Mouse (Mus musculus) mouse embryonic stem cell (cell line): ENCODE results near the gene Zfp697.
"Not testable (repeated sequence)": the region's sequence is repeated elsewhere in the genome, so short reads cannot be mapped to it uniquely, and the experiment has no call there.

Experiments used
- in situ Hi-C, 2 experiments: fragments of 300-500 bp; cut with MboI; formaldehyde crosslinking; loops; 1 replicate in 1 of 2; 3 replicates in 1 of 2; pipeline ENCODE4 v1.14.3; 2019 to 2020; ENCODE audit warnings: low sequenced_read_pairs in 2 of 2, low pct_unique_long_range_greater_than_20kb in 1 of 2, mixed read lengths in 1 of 2; ENCODE audit not compliant: unreplicated experiment in 1 of 2

Zfp697 gene

GRCm38 (mm10) chr3:98410619-98411580 lies 28.6 kb downstream of the Zfp697 start:
- in situ Hi-C loops = not testable (repeated sequence)

DNA sequence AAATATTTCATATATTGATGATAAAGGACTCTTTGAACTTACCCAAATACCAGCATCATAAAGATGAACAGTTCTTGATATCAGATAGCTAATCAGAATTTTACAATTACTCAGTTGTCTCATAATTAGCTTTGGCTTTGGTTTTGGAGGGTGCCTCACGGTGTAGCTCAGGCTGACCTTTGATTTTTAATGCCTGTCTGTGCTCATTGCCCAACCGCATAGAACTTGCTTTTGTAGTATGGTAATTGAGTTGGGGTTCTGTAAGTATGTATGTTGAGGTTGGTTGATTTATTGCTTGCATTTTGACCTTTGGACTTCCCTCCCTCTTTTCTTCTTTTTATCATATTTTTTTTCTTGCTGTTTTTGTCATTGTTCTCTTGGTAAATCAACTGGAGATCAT lies 31.5 kb downstream of the Zfp697 start:
- in situ Hi-C loops = no loop called here

GRCm38 (mm10) chr3:98414296-98414695 lies 32.0 kb downstream of the Zfp697 start:
- in situ Hi-C loops = no loop called here

- in situ Hi-C loops = no loop called here
These were observed 34.4 kb downstream of the Zfp697 start for GRCm38 (mm10) chr3:98416426-98417250.

DNA sequence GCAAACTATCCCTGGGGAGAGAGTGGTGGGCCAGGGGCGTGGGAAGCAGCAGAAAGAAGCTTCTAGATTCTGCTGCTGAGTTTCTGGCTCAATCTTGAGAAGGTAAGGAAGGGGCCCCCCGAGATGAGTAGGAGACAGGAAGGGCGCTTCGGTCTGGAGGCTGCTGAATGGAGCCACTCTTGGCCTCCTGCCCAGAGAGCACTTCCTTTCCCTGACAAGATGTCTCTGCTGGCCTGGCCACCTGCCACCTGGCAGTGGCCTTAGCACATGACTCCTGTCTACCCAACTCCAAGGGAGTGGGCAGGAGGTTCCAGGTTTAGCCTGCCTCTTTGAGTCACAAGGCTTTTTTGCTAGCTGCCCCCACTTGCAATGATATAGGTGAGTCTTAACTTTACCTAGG lies 35.1 kb downstream of the Zfp697 start:
- in situ Hi-C loops = no loop called here

GRCm38 (mm10) chr3:98418991-98419785 lies 36.9 kb downstream of the Zfp697 start:
- in situ Hi-C loops = no loop called here

DNA sequence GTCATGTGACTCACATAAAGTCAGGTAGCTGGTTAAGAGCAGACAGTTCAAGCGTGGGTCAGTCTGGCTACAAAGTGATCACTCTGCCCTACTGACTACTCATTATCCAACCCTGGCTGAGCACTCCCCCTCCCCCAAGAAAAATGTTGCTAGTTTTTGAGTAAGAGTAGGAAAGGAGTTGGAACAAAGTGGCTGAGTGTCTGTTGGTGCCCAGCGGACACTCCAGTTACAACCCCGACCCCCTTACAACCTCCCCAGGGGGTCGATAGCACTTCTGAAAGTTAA lies 37.5 kb downstream of the Zfp697 start:
- in situ Hi-C loops = no loop called here

DNA sequence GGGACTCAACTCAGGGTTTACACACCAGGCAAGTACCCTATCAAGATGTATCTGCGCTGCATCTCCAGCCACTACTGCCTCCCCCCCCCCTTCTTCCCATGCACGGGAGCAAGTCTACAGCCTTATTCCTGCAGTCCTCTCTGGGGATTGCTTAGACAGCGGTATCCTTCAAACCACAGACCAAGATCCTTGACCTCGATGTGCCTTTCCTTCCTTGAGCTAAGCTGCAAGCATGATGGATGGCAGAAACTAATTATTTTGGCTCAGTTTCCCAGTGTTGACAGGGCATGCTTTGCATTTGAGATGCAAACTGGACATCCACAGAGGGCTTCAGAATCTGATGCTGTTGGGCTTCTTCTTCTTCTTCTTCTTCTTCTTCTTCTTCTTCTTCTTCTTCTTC lies 40.7 kb downstream of the Zfp697 start:
- in situ Hi-C loops = no loop called here

GRCm38 (mm10) chr3:98426749-98427148 lies 44.5 kb downstream of the Zfp697 start:
- in situ Hi-C loops = no loop called here

GRCm38 (mm10) chr3:98427260-98427599 lies 45.0 kb downstream of the Zfp697 start:
- in situ Hi-C loops = no loop called here

DNA sequence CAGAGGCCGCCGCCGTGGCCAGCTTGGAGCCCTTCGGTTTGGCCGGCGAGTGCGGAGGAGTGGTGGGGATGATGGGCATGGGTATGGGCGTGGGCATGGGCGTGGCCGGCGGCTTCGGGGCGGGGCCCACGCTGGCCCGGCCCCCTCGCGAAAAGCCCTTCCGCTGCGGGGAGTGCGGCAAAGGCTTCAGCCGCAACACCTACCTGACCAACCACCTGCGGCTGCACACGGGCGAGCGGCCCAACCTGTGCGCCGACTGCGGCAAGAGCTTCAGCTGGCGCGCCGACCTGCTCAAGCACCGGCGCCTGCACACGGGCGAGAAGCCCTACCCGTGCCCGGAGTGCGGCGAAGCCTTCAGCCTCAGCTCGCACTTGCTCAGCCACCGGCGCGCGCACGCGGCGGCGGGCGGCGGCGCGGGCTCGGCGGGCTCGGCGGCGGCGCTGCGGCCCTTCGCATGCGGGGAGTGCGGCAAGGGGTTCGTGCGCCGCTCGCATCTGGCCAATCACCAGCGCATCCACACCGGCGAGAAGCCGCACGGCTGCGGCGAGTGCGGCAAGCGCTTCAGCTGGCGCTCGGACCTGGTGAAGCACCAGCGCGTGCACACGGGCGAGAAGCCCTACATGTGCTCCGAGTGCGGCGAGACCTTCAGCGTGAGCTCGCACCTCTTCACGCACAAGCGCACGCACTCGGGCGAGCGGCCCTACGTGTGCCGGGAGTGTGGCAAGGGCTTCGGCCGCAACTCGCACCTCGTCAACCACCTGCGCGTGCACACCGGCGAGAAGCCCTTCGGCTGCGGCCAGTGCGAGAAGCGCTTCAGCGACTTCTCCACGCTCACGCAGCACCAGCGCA lies 45.6 kb downstream of the Zfp697 start:
- in situ Hi-C loops = no loop called here

DNA sequence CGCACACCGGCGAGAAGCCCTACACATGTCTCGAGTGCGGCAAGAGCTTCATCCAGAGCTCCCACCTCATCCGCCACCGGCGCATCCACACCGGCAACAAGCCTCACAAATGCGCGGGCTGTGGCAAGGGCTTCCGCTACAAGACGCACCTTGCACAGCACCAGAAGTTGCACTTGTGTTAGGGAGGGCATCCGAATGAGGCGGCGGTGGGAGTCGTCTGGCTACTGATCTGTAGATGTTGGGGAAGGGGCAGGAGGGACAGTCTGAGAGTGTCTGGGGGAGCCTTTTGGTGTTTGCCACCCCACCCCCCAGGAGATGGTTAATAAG lies 46.2 kb downstream of the Zfp697 start:
- in situ Hi-C loops = no loop called here

DNA sequence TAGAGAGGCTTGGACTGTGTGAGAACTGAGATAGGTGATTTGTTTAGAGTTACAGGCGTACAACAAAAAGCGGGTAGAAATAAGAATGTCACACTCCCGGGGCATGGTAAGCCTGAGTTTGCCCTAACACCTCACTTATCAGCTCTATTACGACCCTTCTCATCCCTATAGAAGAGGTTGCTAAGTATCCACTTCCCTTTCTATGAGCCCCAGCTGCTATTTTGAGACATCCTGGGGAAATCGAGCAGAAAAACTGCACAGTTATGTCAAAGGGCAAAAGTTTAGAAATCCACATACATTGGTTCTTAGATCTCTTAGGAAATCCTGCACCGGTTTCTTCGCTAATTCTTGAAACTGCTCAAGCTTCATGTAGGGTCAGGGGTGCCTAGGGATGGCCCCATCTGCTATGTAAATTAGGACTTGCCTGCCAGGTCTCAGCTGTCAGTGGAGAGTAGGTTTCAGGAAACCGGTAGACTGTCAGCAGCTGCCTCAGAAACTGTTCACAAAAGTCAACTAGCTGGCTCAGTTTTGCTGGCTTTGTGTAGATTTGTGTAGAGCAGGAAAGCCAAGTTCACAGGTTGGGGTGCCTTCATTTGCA lies 46.8 kb downstream of the Zfp697 start:
- in situ Hi-C loops = no loop called here

DNA sequence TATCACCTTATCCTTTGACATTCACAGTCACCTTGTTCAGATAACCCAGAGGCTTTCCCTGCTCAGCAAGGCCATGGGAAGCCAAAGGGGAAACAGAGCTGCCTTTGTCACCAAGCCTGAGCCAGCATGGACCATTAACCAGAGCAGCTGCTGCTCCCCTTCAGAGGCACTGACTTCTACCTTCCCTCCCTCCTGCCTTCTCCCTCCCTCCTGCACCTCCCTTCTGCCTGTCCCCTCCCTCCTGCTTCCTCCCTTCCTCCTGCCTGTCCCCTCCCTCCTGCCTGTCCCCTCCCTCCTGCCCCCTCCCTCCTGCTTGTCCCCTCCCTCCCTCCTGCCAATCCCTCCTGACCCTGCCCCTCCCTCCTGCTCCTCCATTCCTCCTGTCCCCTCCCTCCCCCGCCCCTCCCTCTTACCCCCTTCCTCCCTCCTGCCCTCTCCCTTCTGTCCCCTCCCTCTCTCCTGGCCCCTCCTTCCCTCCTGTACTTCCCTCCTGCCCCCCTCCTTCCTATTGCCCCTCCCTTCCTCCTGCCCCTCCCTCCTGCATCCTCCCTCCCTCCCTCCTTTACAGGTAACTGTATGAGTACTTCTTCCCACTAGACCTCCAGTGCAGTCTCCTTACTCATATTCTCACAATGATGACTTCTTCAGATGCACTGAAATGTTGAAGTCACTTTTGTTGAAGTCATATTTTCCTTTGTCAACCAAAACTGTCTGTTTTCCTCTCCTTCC lies 52.0 kb downstream of the Zfp697 start:
- in situ Hi-C loops = no loop called here

- in situ Hi-C loops = no loop called here
These were observed 52.8 kb downstream of the Zfp697 start for GRCm38 (mm10) chr3:98435030-98435429.

GRCm38 (mm10) chr3:98442245-98442644 lies 60.0 kb downstream of the Zfp697 start:
- in situ Hi-C loops = not testable (repeated sequence)

- in situ Hi-C loops = not testable (repeated sequence)
These were observed 61.0 kb downstream of the Zfp697 start for GRCm38 (mm10) chr3:98443149-98443779.
